Mouse (Mus musculus) midbrain, embryonic 14.5 days (tissue): Measurements from ENCODE around the gene Hdhd3. TPM values are rescaled to one million over a fixed set of nuclear protein-coding genes. Genes with fewer than 3 reads are reported as not detected.
A peak's percentile ranks its signal among the peaks of the same experiment; 100 is the strongest.

Experiments used
- ATAC-seq: fragments of 200-750 bp; cut with Nextera tagmentation; 2 replicates; pipeline ENCODE4 v1.8.0; 2017; ENCODE audit warnings: moderate number of reproducible peaks, moderate library complexity; ENCODE audit not compliant: low FRiP score, low TSS enrichment
- DNase-seq: peaks from one replicate; pipeline ENCODE4 v3.0.0-alpha.2; 2015
- H3K27ac ChIP-seq: fragments of 300-500 bp; sonication (generic); replicated peaks from 2 replicates; pipeline ENCODE4 v1.5.1; 2014; ENCODE audit warnings: mild to moderate bottlenecking, low read depth, low read length, moderate library complexity
- H3K27me3 ChIP-seq: fragments of 300-500 bp; sonication (generic); 2 replicates; pipeline ENCODE4 v1.6.1; 2014; ENCODE audit warnings: low read length, control low read depth, mixed read lengths; ENCODE audit not compliant: control insufficient read depth, insufficient read depth
- H3K36me3 ChIP-seq: fragments of 300-500 bp; sonication (generic); 2 replicates; pipeline ENCODE4 v1.6.1; 2014; ENCODE audit warnings: low read length, control low read depth; ENCODE audit not compliant: control insufficient read depth, insufficient read depth
- H3K4me1 ChIP-seq: fragments of 300-500 bp; sonication (generic); 2 replicates; pipeline ENCODE4 v1.6.1; 2014; ENCODE audit warnings: mild to moderate bottlenecking, antibody characterized with exemption, low read length, control low read depth; ENCODE audit not compliant: control insufficient read depth, insufficient read depth
- H3K4me2 ChIP-seq: fragments of 300-500 bp; sonication (generic); 2 replicates; pipeline ENCODE4 v1.6.1; 2014; ENCODE audit warnings: mild to moderate bottlenecking, low read length, moderate library complexity
- H3K4me3 ChIP-seq: fragments of 300-500 bp; sonication (generic); replicated peaks from 2 replicates; pipeline ENCODE4 v1.5.1; 2014; ENCODE audit warnings: low read depth, low read length
- H3K9ac ChIP-seq: fragments of 300-500 bp; sonication (generic); replicated peaks from 2 replicates; pipeline ENCODE4 v1.6.1; 2014; ENCODE audit warnings: mild to moderate bottlenecking, low read length, moderate library complexity
- H3K9me3 ChIP-seq: fragments of 300-500 bp; sonication (generic); 2 replicates; pipeline ENCODE4 v1.6.1; 2016; ENCODE audit warnings: low read length, control low read depth, mixed read lengths; ENCODE audit not compliant: control insufficient read depth
- WGBS: fragments of 180-500 bp; shearing (Covaris S2); extraction: QIAGEN DNeasy Blood & Tissue Kit; methylation state at CpG from one replicate; pipeline ENCODE4 v1.1.7; 2014; 5-methylcytosine and 5-hydroxymethylcytosine counted together
- polyA plus RNA-seq: library from polyadenylated mRNA; unstranded; fragments of >200 nt; fragmentation: Nextera tagmentation; extraction: Ambion mirVana; gene quantifications from 2 replicates; pipeline ENCODE4 v1.2.1, GENCODE M21; 2014

Hdhd3 gene
- 12.8 and 14.1 TPM in 2 replicates for polyA plus RNA-seq

DNA sequence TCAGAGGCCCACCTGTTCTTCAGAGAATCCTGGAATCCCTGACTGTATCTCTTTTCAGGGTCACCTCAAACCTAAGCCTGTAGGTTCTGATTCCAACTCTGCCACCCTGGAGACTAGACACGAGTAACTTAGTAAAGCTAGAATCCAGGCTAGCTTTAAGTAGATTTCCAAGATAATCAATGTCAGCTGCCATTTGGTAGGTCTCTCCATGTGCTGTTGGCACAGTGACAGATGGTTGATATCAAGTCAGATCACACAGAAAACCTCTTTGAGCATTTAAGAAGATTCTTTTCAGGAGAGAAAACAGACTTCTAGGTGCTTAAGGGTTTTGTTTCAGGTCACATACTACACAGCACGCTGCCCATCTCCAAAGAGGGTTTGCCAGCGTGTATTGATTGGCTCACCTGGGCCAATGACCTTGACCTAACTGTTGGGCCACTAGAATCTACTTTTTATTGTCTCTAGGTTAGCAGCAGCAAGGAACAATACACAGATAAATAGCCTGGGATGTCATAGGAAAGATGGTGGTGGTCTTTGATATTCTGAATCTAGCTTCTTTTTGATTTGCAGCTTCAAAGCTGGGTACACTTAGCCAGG, at the start of gene Hdhd3:
Gene Hdhd3 (minus strand): TSS at position 94 of the 597 bp plus-strand sequence.
- no peaks in the 10 kb centered on the region for H3K27me3 ChIP-seq
- H3K4me3 ChIP-seq = peak within 1 kb of the TSS; percentile 72
- H3K36me3 ChIP-seq = peaks cover 21% of the 10 kb centered on the region
- no peak for ATAC-seq
- H3K4me2 ChIP-seq = peak within 1 kb of the TSS; percentile 72
- peaks cover 2% of the 10 kb centered on the region; the same call in 1 of the 2 replicates for H3K4me1 ChIP-seq
- H3K9me3 ChIP-seq = no peaks in the 10 kb centered on the region
- H3K9ac ChIP-seq = peak within 1 kb of the TSS; percentile 82
- WGBS = 89% methylated on average over 3 of the region's 3 CpGs
- no peak for DNase-seq
- peak within 1 kb of the TSS; percentile 55; the same call in 1 of the 2 replicates for H3K27ac ChIP-seq

DNA sequence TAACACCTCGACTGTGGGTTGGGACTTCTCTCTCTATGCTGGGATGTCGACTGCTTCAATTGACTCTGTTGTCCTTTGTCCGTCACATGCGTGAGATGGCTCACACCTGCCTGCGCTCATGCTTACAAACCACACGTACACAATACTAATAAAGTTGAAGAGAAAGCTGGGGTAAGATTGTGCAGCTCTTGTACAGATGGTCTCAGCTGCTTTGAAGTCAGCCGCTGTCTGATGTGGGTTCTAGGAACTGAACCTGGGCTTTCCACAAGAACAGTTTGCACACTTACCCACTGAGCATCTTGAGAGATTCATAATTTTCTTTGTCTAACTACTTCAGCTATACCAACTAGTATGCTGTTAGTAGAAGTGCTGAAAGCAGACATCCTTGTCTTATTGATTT, 48.7 kb upstream of the Hdhd3 start:
- no peaks in the 10 kb centered on the region for H3K4me1 ChIP-seq

DNA sequence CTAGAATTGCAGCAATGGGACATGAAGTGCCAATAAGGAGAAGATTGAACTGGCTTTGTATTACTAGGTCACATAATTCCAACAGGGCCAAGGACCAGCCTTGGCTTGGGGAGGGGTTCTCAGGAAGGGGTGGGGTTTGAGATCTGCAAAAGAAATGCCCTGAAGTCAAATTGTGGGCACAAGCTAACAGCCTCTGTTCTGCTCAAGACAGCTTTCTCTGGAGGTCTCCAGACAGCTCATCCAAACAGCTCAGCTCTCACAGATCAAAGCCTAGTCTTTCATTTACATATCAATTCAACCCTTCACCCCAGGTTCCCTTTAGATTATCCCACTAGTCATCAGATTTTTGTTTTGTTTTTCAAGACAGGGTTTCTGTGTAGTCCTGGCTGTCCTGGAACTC, 41.5 kb upstream of the Hdhd3 start:
- Histone ChIP-seq H3K4me3 (no peak overlapping the region), H3K4me2 (no peak overlapping the region), H3K36me3 (no peaks in the 10 kb centered on the region), H3K9me3 (no peaks in the 10 kb centered on the region), H3K9ac (no peak overlapping the region), H3K4me1 (no peaks in the 10 kb centered on the region), H3K27me3 (no peaks in the 10 kb centered on the region), H3K27ac (no peak overlapping the region)
- DNase-seq = no peak
- no peak for ATAC-seq

More for the DNA sequence above, 48.7 kb upstream of the Hdhd3 start:
- Histone ChIP-seq H3K36me3 (no peaks in the 10 kb centered on the region), H3K27ac (no peak overlapping the region), H3K4me2 (no peak overlapping the region), H3K27me3 (no peaks in the 10 kb centered on the region), H3K9me3 (no peaks in the 10 kb centered on the region), H3K9ac (no peak overlapping the region), H3K4me3 (no peak overlapping the region)
- ATAC-seq (no peak), DNase-seq (no peak)
- 90% methylated on average over 7 of the region's 7 CpGs for WGBS

DNA sequence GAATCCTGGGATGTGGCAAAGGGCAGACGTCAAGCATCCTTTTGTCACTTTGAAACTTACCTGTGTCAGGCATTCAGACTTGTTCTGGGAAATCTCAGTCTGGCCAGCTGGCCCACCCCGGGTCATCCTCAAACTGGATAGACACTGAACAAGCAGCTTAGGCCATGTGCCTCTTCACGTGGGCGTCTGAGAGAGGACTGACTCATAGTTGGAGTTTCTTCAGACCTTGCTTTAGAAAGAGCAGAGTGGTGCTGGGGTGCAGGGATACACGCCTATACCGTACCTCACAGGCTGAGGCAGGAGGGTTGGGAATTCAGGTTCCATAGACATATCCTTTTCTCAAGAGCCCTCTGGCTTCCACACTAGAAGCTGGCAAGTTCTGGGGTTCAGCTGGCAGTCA, 40.5 kb upstream of the Hdhd3 start:
- Histone ChIP-seq H3K27ac (no peak overlapping the region), H3K36me3 (no peaks in the 10 kb centered on the region), H3K4me2 (no peak overlapping the region), H3K4me1 (no peaks in the 10 kb centered on the region), H3K9me3 (no peaks in the 10 kb centered on the region), H3K9ac (no peak overlapping the region), H3K4me3 (no peak overlapping the region), H3K27me3 (no peaks in the 10 kb centered on the region)
- no peak for ATAC-seq
- DNase-seq = no peak
- whole genome bisulfite sequencing = 88% methylated on average over 6 of the region's 6 CpGs

DNA sequence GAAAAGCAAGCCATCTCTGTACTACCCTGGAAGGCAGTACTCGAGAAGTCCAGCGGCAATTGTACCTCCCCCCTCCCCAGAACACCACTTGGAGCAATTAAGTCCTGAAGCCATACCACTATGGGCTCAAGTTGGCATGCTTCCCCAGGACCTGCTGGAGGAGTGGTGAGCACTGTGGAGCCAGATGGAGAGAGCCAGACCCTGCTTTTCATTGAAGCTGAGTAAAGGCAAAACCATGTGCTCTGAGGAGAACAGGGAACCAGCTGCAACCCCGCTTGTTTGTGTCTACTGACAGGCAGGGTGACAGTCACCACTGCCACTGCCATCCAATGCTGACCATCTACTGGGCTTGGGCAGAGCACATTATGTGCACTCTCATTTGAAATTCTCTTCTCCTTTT, 38.5 kb upstream of the Hdhd3 start:
- WGBS = 88% methylated on average over 3 of the region's 3 CpGs
- Histone ChIP-seq H3K9me3 (no peaks in the 10 kb centered on the region), H3K36me3 (no peaks in the 10 kb centered on the region), H3K4me2 (no peak overlapping the region), H3K27me3 (no peaks in the 10 kb centered on the region), H3K4me1 (no peaks in the 10 kb centered on the region), H3K9ac (no peak overlapping the region), H3K27ac (no peak overlapping the region), H3K4me3 (no peak overlapping the region)
- no peak for ATAC-seq
- DNase-seq = no peak

DNA sequence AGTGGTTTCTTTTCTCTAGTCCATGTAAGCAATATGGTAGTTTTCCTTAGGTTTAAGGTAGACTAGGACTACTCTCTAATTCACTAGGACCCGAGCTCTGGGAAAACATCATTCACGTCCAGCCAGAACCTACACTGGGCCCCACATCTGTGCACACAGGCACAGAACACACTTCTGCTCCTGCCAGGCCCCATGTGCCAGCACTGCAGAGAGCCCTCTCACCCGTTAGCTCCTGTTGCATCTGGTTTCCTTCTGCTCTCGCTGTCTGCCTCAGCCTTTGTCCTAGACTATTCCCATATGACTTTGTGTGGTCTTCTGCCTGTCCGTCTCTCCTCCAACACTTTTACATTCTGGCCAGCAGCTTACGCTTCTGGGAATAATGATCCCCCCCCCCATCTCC, 30.5 kb upstream of the Hdhd3 start:
- H3K4me1 ChIP-seq = no peaks in the 10 kb centered on the region
- H3K9ac ChIP-seq = no peak overlapping the region
- H3K27me3 ChIP-seq = no peaks in the 10 kb centered on the region
- H3K9me3 ChIP-seq = no peaks in the 10 kb centered on the region
- no peak overlapping the region for H3K27ac ChIP-seq
- ATAC-seq (no peak), DNase-seq (no peak)
- no peaks in the 10 kb centered on the region for H3K36me3 ChIP-seq
- no peak overlapping the region for H3K4me2 ChIP-seq
- WGBS = 79% methylated on average over 6 of the region's 6 CpGs
- no peak overlapping the region for H3K4me3 ChIP-seq

DNA sequence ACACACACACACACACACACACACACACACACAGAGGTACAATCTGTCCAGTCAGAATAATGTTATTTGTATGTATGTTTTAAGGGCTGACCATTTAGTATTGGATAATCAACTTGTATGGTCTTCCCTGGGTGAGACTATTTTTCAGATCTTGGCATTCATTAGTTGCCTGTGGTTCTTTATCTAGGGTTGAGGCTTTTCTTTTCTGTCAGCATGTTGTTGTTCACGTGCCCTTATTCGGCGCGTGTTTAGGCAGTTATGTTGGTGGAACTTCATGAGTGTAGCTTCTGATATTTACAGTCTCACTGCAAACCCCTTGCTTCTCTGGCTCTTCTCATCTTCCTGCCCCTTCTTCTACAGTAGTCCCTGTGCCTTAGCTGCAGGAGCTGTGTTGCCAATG, 24.4 kb upstream of the Hdhd3 start:
- H3K27ac ChIP-seq = no peak overlapping the region
- H3K9me3 ChIP-seq = no peaks in the 10 kb centered on the region
- no peaks in the 10 kb centered on the region for H3K36me3 ChIP-seq
- H3K4me3 ChIP-seq = no peak overlapping the region
- no peak overlapping the region for H3K9ac ChIP-seq
- DNase-seq = no peak
- no peak for ATAC-seq
- no peak overlapping the region for H3K4me2 ChIP-seq
- 93% methylated on average over 4 of the region's 4 CpGs for WGBS
- H3K4me1 ChIP-seq = peaks cover 8% of the 10 kb centered on the region
- H3K27me3 ChIP-seq = no peaks in the 10 kb centered on the region

DNA sequence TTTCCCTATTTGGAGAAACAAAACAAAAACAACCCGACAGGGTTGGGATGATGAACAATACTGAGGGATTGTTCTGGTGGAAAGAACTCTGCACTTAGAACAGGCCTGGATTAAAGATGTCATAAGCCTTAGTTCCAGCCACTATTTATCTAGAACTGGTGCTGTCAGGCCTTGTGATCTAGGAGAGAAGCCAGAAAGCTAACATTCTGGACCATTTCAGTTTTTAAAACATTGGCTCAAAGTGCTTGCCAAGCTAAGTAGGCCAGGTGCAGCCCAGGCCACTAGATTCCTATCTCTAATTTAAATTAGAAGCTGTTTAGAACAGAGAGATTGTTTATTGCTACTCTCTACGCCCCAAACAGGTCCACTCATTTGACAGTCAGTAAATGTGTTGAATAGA, 23.0 kb upstream of the Hdhd3 start:
- peaks cover 8% of the 10 kb centered on the region for H3K4me1 ChIP-seq
- no peaks in the 10 kb centered on the region for H3K36me3 ChIP-seq
- DNase-seq (no peak), ATAC-seq (no peak)
- no peak overlapping the region for H3K9ac ChIP-seq
- H3K27me3 ChIP-seq = no peaks in the 10 kb centered on the region
- no peak overlapping the region for H3K4me3 ChIP-seq
- 66% methylated on average over 2 of the region's 2 CpGs for WGBS
- H3K4me2 ChIP-seq = no peak overlapping the region
- H3K9me3 ChIP-seq = no peaks in the 10 kb centered on the region
- H3K27ac ChIP-seq = no peak overlapping the region

DNA sequence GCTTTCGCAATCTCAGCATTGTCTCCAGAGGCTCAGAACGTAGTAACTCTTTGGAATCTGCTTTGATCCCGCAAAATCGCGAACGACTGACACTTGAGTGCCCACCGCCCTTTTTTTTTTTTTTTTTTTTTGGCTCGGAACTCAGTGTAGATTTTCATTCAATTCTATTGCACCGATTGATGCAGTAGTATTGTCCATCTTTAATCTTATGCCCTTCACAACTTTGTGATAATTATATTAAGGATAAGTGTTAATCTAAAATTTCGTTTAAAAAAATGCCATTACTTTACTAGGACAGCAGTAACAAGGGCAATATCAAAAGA, 22.2 kb upstream of the Hdhd3 start:
- H3K27ac ChIP-seq = peak overlapping the region; percentile 96; the same call in 1 of the 2 replicates
- no peak for ATAC-seq
- no peaks in the 10 kb centered on the region for H3K27me3 ChIP-seq
- H3K4me1 ChIP-seq = peaks cover 12% of the 10 kb centered on the region
- no peaks in the 10 kb centered on the region for H3K36me3 ChIP-seq
- peak overlapping the region; percentile 88 for H3K4me2 ChIP-seq
- peak overlapping the region; percentile 71 for H3K4me3 ChIP-seq
- 2% methylated on average over 10 of the region's 10 CpGs for WGBS
- no peaks in the 10 kb centered on the region for H3K9me3 ChIP-seq
- DNase-seq = no peak
- peak overlapping the region; percentile 80 for H3K9ac ChIP-seq
